ENCODE assay signal across 20 mouse cellular contexts in the genomic region with DNA sequence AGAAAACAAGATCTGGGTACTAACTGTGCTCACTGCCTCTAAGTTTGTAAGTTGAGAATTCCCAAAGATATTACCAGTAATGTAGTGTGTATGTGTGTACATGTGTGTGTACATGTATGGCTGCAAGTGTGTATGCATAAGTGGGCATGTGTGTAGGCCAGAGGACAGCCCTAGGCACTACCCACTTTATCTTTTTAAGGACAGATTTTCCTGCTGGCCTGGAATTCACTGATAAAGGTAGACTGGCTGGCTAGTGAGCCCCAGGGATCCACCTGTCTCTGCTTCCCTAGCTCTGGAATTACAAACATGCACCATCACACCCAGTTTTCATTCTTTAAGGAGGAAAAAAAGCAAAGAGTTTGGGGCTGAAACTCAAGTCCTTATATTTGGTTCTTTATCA. TPM values are rescaled to one million over a fixed set of nuclear protein-coding genes. Genes with fewer than 3 reads are reported as not detected.
DNase-seq lines count a peak whose midpoint lies in the region; ATAC-seq and TF ChIP-seq lines count a peak whose summit lies in the region.
"Had no signal": no experiment of that assay in that cellular context is flagged by ENCODE, and none has a peak within 500 bp of the region (broad histone marks: within the 10 kb centered on the region; RNA-seq: fewer than 3 reads in every experiment).

No protein-coding gene starts in this region.

- no peak for DNase-seq in liver
- no peak for DNase-seq in MEL (ENCODE audit: low read depth, low spot score)
- peak in 1 of 3 experiments; percentile 58 for DNase-seq in liver, embryonic 14.5 days (ENCODE audit: low read depth in 3 of 3, low spot score in 3 of 3)
- no peak for DNase-seq in liver, postnatal 0 days
- no peak for DNase-seq in heart, embryonic 10.5 days (ENCODE audit: low spot score)
- DNase-seq in kidney, adult 9 months: no peak
- DNase-seq: adrenal gland, postnatal 10 days; cerebellum, adult 18-20 months; cerebellum, adult 9-10 months; cerebellum, postnatal 14 days; gastrocnemius, postnatal 25 days; heart, adult 2 months had no signal

- no peak overlapping the region for H3K4me3 ChIP-seq in liver, embryonic 12.5 days
- H3K4me3 ChIP-seq in MEL (ENCODE audit: control insufficient read depth in 1 of 2, insufficient read depth in 1 of 2, low read depth in 2 of 2, low read length in 2 of 2): no peak overlapping the region
- H3K4me3 ChIP-seq in liver, embryonic 14.5 days (ENCODE audit: insufficient read depth in 1 of 2, low read depth in 2 of 2, low read length in 2 of 2): no peak overlapping the region
- H3K4me3 ChIP-seq in liver, postnatal 0 days (ENCODE audit: low read depth, low read length): no peak overlapping the region
- H3K4me3 ChIP-seq in heart, embryonic 10.5 days: no peak overlapping the region
- H3K4me3 ChIP-seq: forebrain, embryonic 12.5 days; forebrain, embryonic 15.5 days; heart, adult 2 months; hindbrain, embryonic 12.5 days; hindbrain, embryonic 15.5 days had no signal

- TF ChIP-seq CTCF in MEL (IDR thresholded peaks at IDR 0.05 in 2 of 3, conservative IDR thresholded peaks at IDR 0.05 in 1 of 3; ENCODE audit: control insufficient read depth in 1 of 3, insufficient read depth in 1 of 3, low read depth in 2 of 3, low read length in 3 of 3, poor library complexity in 1 of 3, severe bottlenecking in 1 of 3): no peak
- TF ChIP-seq CTCF in liver, embryonic 14.5 days (IDR thresholded peaks at IDR 0.05; ENCODE audit: low read depth): no peak
- TF ChIP-seq CTCF in liver, postnatal 0 days (IDR thresholded peaks at IDR 0.05; ENCODE audit: low read depth): no peak

- peak; percentile 68 for ATAC-seq in liver, embryonic 12.5 days
- peak; percentile 63; the same call in 1 of the 2 replicates for ATAC-seq in liver, embryonic 14.5 days (ENCODE audit: insufficient read depth)
- 0 out of 2 replicates have a peak, but pooled peaks have one; percentile 18 for ATAC-seq in liver, postnatal 0 days
- no peak for ATAC-seq in cerebellum, adult (ENCODE audit: insufficient number of reproducible peaks, low FRiP score, low TSS enrichment)
- ATAC-seq: forebrain, embryonic 15.5 days; Patski had no signal

- no peak for TF ChIP-seq RAD21 in MEL (IDR thresholded peaks at IDR 0.05; ENCODE audit: low read depth, low read length)

- H3K79me2 ChIP-seq in MEL (ENCODE audit: control insufficient read depth, insufficient read depth, low read length, poor library complexity): no peaks in the 10 kb centered on the region

- H3K36me3 ChIP-seq in liver, embryonic 12.5 days: no peaks in the 10 kb centered on the region
- H3K36me3 ChIP-seq in MEL (ENCODE audit: control insufficient read depth in 1 of 2, insufficient read depth in 2 of 2, low read length in 2 of 2): peaks cover 0 to 6% of the 10 kb centered on the region in 2 experiments; a peak in 2 of 4 replicates
- H3K36me3 ChIP-seq in liver, embryonic 14.5 days (replicated peaks; ENCODE audit: control insufficient read depth, insufficient read depth, low read depth): no peaks in the 10 kb centered on the region
- H3K36me3 ChIP-seq in liver, postnatal 0 days (replicated peaks; ENCODE audit: insufficient read depth, low read length): no peaks in the 10 kb centered on the region
- no peaks in the 10 kb centered on the region for H3K36me3 ChIP-seq in heart, embryonic 10.5 days
- H3K36me3 ChIP-seq: forebrain, embryonic 12.5 days; forebrain, embryonic 15.5 days; hindbrain, embryonic 12.5 days; hindbrain, embryonic 15.5 days had no signal

- no peaks in the 10 kb centered on the region for H3K9me3 ChIP-seq in liver, embryonic 12.5 days (replicated peaks)
- no peaks in the 10 kb centered on the region for H3K9me3 ChIP-seq in MEL (replicated peaks; ENCODE audit: insufficient read depth, low read length)
- no peaks in the 10 kb centered on the region for H3K9me3 ChIP-seq in liver, embryonic 14.5 days (ENCODE audit: control insufficient read depth, low read length)
- no peaks in the 10 kb centered on the region for H3K9me3 ChIP-seq in liver, postnatal 0 days (ENCODE audit: low read length)
- H3K9me3 ChIP-seq in heart, embryonic 10.5 days: no peaks in the 10 kb centered on the region
- H3K9me3 ChIP-seq: forebrain, embryonic 12.5 days; forebrain, embryonic 15.5 days; hindbrain, embryonic 12.5 days; hindbrain, embryonic 15.5 days had no signal

- no peak overlapping the region for H3K27ac ChIP-seq in liver, embryonic 12.5 days
- no peak overlapping the region for H3K27ac ChIP-seq in MEL (ENCODE audit: control insufficient read depth, low read depth, low read length)
- no peak overlapping the region for H3K27ac ChIP-seq in liver, embryonic 14.5 days
- H3K27ac ChIP-seq in liver, postnatal 0 days (ENCODE audit: low read depth): no peak overlapping the region
- no peak overlapping the region for H3K27ac ChIP-seq in heart, embryonic 10.5 days
- H3K27ac ChIP-seq: forebrain, embryonic 12.5 days; forebrain, embryonic 15.5 days; heart, adult 2 months; hindbrain, embryonic 12.5 days; hindbrain, embryonic 15.5 days had no signal

- H3K4me1 ChIP-seq in liver, embryonic 12.5 days: peaks cover 30% of the 10 kb centered on the region
- peaks cover 2 to 4% of the 10 kb centered on the region in 2 experiments; a peak in 3 of 4 replicates for H3K4me1 ChIP-seq in MEL (ENCODE audit: control insufficient read depth in 1 of 2, insufficient read depth in 2 of 2, low read length in 2 of 2)
- peaks cover 11 to 23% of the 10 kb centered on the region in 2 experiments for H3K4me1 ChIP-seq in liver, embryonic 14.5 days (replicated peaks; ENCODE audit: control insufficient read depth in 2 of 2, insufficient read depth in 2 of 2, low read length in 1 of 2)
- H3K4me1 ChIP-seq in liver, postnatal 0 days (ENCODE audit: insufficient read depth): peaks cover 27% of the 10 kb centered on the region
- no peaks in the 10 kb centered on the region for H3K4me1 ChIP-seq in heart, embryonic 10.5 days
- H3K4me1 ChIP-seq: forebrain, embryonic 12.5 days; forebrain, embryonic 15.5 days; hindbrain, embryonic 12.5 days; hindbrain, embryonic 15.5 days had no signal

- no peak for TF ChIP-seq POLR2A in MEL (IDR thresholded peaks at IDR 0.05; ENCODE audit: control insufficient read depth in 1 of 2, insufficient read depth in 1 of 2, low read depth in 1 of 2, low read length in 2 of 2, poor library complexity in 1 of 2)

- no peak for TF ChIP-seq EP300 in MEL (IDR thresholded peaks at IDR 0.05; ENCODE audit: low read depth in 1 of 2, low read length in 2 of 2)
- peak; percentile 52 for TF ChIP-seq EP300 in liver, embryonic 14.5 days (IDR thresholded peaks at IDR 0.05; ENCODE audit: low read depth)
- peak; percentile 42; the same call in 1 of the 2 replicates for TF ChIP-seq EP300 in liver, postnatal 0 days (IDR thresholded peaks at IDR 0.05; ENCODE audit: low read depth)

- H3K27me3 ChIP-seq in liver, embryonic 12.5 days (replicated peaks): no peaks in the 10 kb centered on the region
- no peaks in the 10 kb centered on the region for H3K27me3 ChIP-seq in MEL (ENCODE audit: control insufficient read depth in 1 of 2, insufficient read depth in 2 of 2, low read length in 2 of 2)
- H3K27me3 ChIP-seq in liver, embryonic 14.5 days (ENCODE audit: control insufficient read depth, insufficient read depth, low read length): no peaks in the 10 kb centered on the region
- H3K27me3 ChIP-seq in liver, postnatal 0 days (ENCODE audit: insufficient read depth, low read length): no peaks in the 10 kb centered on the region
- no peaks in the 10 kb centered on the region for H3K27me3 ChIP-seq in heart, embryonic 10.5 days (ENCODE audit: insufficient read depth, poor library complexity, severe bottlenecking)
- H3K27me3 ChIP-seq: forebrain, embryonic 15.5 days; hindbrain, embryonic 12.5 days; hindbrain, embryonic 15.5 days; Patski had no signal

- no peak overlapping the region for H3K9ac ChIP-seq in liver, embryonic 12.5 days
- no peak overlapping the region for H3K9ac ChIP-seq in MEL (ENCODE audit: control insufficient read depth, low read depth, low read length, poor library complexity, severe bottlenecking)
- H3K9ac ChIP-seq in liver, embryonic 14.5 days (replicated peaks): 0 out of 2 replicates have a peak overlapping the region, but pooled peaks have one; percentile 21
- no peak overlapping the region for H3K9ac ChIP-seq in liver, postnatal 0 days (replicated peaks)
- H3K9ac ChIP-seq: forebrain, embryonic 12.5 days; forebrain, embryonic 15.5 days; hindbrain, embryonic 12.5 days; hindbrain, embryonic 15.5 days had no signal

- H3K4me2 ChIP-seq in liver, embryonic 12.5 days: no peak overlapping the region
- H3K4me2 ChIP-seq in liver, embryonic 14.5 days (ENCODE audit: low read depth): peak overlapping the region; percentile 13; the same call in 1 of the 2 replicates
- no peak overlapping the region for H3K4me2 ChIP-seq in liver, postnatal 0 days (ENCODE audit: low read depth, low read length)
- H3K4me2 ChIP-seq: forebrain, embryonic 12.5 days; forebrain, embryonic 15.5 days; heart, embryonic 11.5 days; hindbrain, embryonic 12.5 days; hindbrain, embryonic 15.5 days had no signal

TF ChIP-seq in MEL, 35 proteins besides CTCF, POLR2A, EP300 and RAD21:
- TF ChIP-seq POLR2AphosphoS2 (IDR thresholded peaks at IDR 0.05; ENCODE audit: low read length): no peak
- TF ChIP-seq TAL1 (IDR thresholded peaks at IDR 0.05; ENCODE audit: low read length): peak; percentile 38; the same call in 1 of the 2 replicates

RNA-seq across cellular contexts. Expression of a gene that starts 6.0 kb away (rescaled TPM):
- 60.2 and 62.6 TPM in 2 replicates for polyA plus RNA-seq in liver, embryonic 12.5 days (2016; fragmentation: Nextera tagmentation; extraction: Ambion mirVana)
- total RNA-seq in MEL (2012; rRNA removed): 78.8 and 90.0 TPM in 2 replicates
- 100 to 1,000 TPM; 121 to 315 TPM for polyA plus RNA-seq in MEL (2012; ENCODE audit: insufficient read depth in 1 of 2, insufficient read length in 2 of 2, low read depth in 1 of 2, low replicate concordance in 2 of 2, missing spikeins in 1 of 2)
- 22.7 and 26.6 TPM in 2 replicates for polyA plus RNA-seq in liver, embryonic 14.5 days (2012; rRNA removed)
- 64.7 and 72.3 TPM in 2 replicates for polyA plus RNA-seq in liver, embryonic 14.5 days (2014; fragmentation: Nextera tagmentation; extraction: Ambion mirVana)
- 35.6 and 36.3 TPM in 2 replicates for polyA plus RNA-seq in liver, postnatal 0 days (2015; fragmentation: Nextera tagmentation; extraction: Ambion mirVana)
- polyA plus RNA-seq in heart, embryonic 10.5 days (2016; fragmentation: Nextera tagmentation; extraction: Ambion mirVana): 38.3 and 41.3 TPM in 2 replicates

RNA-seq across cellular contexts. Expression of a gene that starts 26.2 kb away (rescaled TPM):
- polyA plus RNA-seq in liver, embryonic 12.5 days (2016; fragmentation: Nextera tagmentation; extraction: Ambion mirVana): 18.8 TPM in 2 replicates
- 8.4 and 10.6 TPM in 2 replicates for total RNA-seq in MEL (2012; rRNA removed)
- 10 to 100 TPM in 1 of 2 experiments, not detected in 1; 15.0 TPM for polyA plus RNA-seq in MEL (2012; ENCODE audit: insufficient read depth in 1 of 2, insufficient read length in 2 of 2, low read depth in 1 of 2, low replicate concordance in 2 of 2, missing spikeins in 1 of 2)
- polyA plus RNA-seq in liver, embryonic 14.5 days (2012; rRNA removed): 5.5 and 10.4 TPM in 2 replicates
- 16.3 and 17.6 TPM in 2 replicates for polyA plus RNA-seq in liver, embryonic 14.5 days (2014; fragmentation: Nextera tagmentation; extraction: Ambion mirVana)
- polyA plus RNA-seq in liver, postnatal 0 days (2015; fragmentation: Nextera tagmentation; extraction: Ambion mirVana): 58.9 and 61.6 TPM in 2 replicates
- polyA plus RNA-seq in heart, embryonic 10.5 days (2016; fragmentation: Nextera tagmentation; extraction: Ambion mirVana): 27.6 and 32.5 TPM in 2 replicates
